Mouse (Mus musculus) myocyte (in vitro differentiated cells): ENCODE measurements around the gene Rbm14. TPM values are rescaled to one million over a fixed set of nuclear protein-coding genes. Genes with fewer than 3 reads are reported as not detected.

Source experiments
- H3K27me3 ChIP-seq: one replicate; pipeline ENCODE4 v1.6.1; 2011; ENCODE audit not compliant: control insufficient read depth, insufficient read depth, insufficient read length
- H3K36me3 ChIP-seq: one replicate; pipeline ENCODE4 v1.6.1; 2011; ENCODE audit not compliant: control insufficient read depth, insufficient read depth
- H3K4me2 ChIP-seq: one replicate; pipeline ENCODE4 v1.6.1; 2011; ENCODE audit warnings: low read depth, control low read depth
- H3K4me3 ChIP-seq: one replicate; pipeline ENCODE4 v1.5.1; 2011; ENCODE audit warnings: mild to moderate bottlenecking, control low read depth, moderate library complexity
- H3K79me2 ChIP-seq: one replicate; pipeline ENCODE4 v1.6.1; 2011; ENCODE audit not compliant: control insufficient read depth, insufficient read depth
- H3ac ChIP-seq: one replicate; pipeline ENCODE4 v1.6.1; 2011; ENCODE audit not compliant: control insufficient read depth, insufficient read length
- CEBPB ChIP-seq: IDR thresholded peaks from 2 replicates; pipeline ENCODE4 v1.6.1; 2011; ENCODE audit warnings: mild to moderate bottlenecking, moderate library complexity; ENCODE audit not compliant: poor library complexity, insufficient read depth, severe bottlenecking
- E2F4 ChIP-seq: IDR thresholded peaks from one replicate; pipeline ENCODE4 v1.6.1; 2011; ENCODE audit warnings: mild to moderate bottlenecking, control low read depth, moderate library complexity; ENCODE audit not compliant: insufficient read depth
- MAX ChIP-seq: IDR thresholded peaks from one replicate; pipeline ENCODE4 v1.6.1; 2011; ENCODE audit warnings: low read depth, mild to moderate bottlenecking, control low read depth
- MYOD1 ChIP-seq, 3 experiments: IDR thresholded peaks; one replicate each; pipeline ENCODE4 v1.6.1; 2011; ENCODE audit warnings: control low read depth in 2 of 3, low read depth in 2 of 3, mild to moderate bottlenecking in 2 of 3, moderate library complexity in 1 of 3; ENCODE audit not compliant: insufficient read length in 2 of 3, control insufficient read depth in 1 of 3
- MYOG ChIP-seq, 3 experiments: IDR thresholded peaks; one replicate each; pipeline ENCODE4 v1.6.1; 2011; ENCODE audit warnings: control low read depth in 2 of 3, low read depth in 2 of 3, mild to moderate bottlenecking in 2 of 3; ENCODE audit not compliant: insufficient read length in 2 of 3, control insufficient read depth in 1 of 3, insufficient read depth in 1 of 3
- POLR2A ChIP-seq: IDR thresholded peaks from one replicate; pipeline ENCODE4 v1.6.1; 2011; ENCODE audit warnings: low read depth, mild to moderate bottlenecking, control low read depth, moderate library complexity; ENCODE audit not compliant: insufficient read length
- POLR2AphosphoS2 ChIP-seq: IDR thresholded peaks from one replicate; pipeline ENCODE4 v1.6.1; 2011; ENCODE audit warnings: low read depth, control low read depth; ENCODE audit not compliant: insufficient read length
- REST ChIP-seq: IDR thresholded peaks from one replicate; pipeline ENCODE4 v1.6.1; 2011; ENCODE audit warnings: mild to moderate bottlenecking, control low read depth, moderate library complexity; ENCODE audit not compliant: insufficient read depth, insufficient read length
- SRF ChIP-seq: IDR thresholded peaks from one replicate; pipeline ENCODE4 v1.6.1; 2011; ENCODE audit warnings: low read depth; ENCODE audit not compliant: control insufficient read depth, insufficient read length
- TCF12 ChIP-seq: IDR thresholded peaks from one replicate; pipeline ENCODE4 v1.6.1; 2011; ENCODE audit warnings: mild to moderate bottlenecking, control low read depth; ENCODE audit not compliant: poor library complexity, insufficient read depth, severe bottlenecking
- TCF3 ChIP-seq: IDR thresholded peaks from one replicate; pipeline ENCODE4 v1.6.1; 2011; ENCODE audit warnings: low read depth, control low read depth; ENCODE audit not compliant: insufficient read length
- USF1 ChIP-seq: IDR thresholded peaks from one replicate; pipeline ENCODE4 v1.6.1; 2011; ENCODE audit warnings: low read depth, mild to moderate bottlenecking, control low read depth, moderate library complexity
- polyA plus RNA-seq: library from polyadenylated mRNA; unstranded; fragments of >200 nt; fragmentation: generic; extraction: Trizol; gene quantifications from one replicate; pipeline ENCODE4 v1.2.1, GENCODE M21; 2012; ENCODE audit warnings: missing spikeins

Gene Rbm14
- polyA plus RNA-seq, 1 experiment, result 46.8 TPM

DNA sequence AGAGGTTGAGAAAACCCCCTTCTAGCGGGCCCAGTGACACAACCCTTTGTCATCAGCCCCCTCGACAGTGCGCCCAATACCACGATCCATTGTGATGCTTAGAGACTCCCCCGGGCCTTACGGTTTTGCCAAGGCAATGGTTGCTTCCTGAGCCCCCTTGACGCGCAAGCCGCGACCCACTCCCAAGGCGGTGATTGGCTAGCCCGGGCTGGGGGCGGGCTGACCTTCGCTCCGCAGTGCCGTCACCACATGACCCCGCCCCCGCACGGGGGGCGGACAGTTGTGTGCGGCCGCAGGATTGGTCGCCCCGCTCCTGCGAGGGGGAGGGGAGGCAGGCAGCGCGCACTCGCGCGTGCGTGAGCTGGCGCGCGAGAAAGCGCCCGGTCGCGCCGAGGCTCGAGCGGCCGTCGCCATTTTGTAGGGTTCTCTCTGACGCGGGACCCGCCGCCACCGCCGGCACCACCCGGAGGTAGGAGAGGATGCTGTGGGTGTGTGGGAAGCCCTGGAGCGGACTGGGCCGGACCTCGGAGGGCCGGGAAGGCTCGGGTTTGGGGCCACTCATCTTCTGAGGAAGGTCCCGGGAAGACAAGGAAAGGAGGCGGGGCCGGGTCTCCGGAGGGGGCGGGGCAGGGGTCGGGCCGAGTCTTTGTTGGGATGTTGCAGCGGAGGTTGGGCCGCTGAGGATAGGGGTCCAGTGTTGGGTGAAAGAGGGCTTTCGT, 55.1 kb downstream of the Rbm14 start, which contains the start of gene Rbm4b:
Gene Rbm4b, plus strand, starts transcription at position 305 of the 719 bp plus-strand sequence.
- H3K27me3 ChIP-seq, result no peaks in the 10 kb centered on the region
- TF ChIP-seq MAX (no peak), CEBPB (no peak), TCF12 (no peak), USF1 (no peak), MYOD1 (IDR thresholded peaks at IDR 0.05; ENCODE audit: control insufficient read depth in 1 of 3, insufficient read length in 2 of 3, low read depth in 2 of 3) (peak in 1 of 3 experiments; percentile 16), POLR2A (peak; percentile 72), POLR2AphosphoS2 (peak; percentile 74), SRF (peak; percentile 30), TCF3 (no peak), REST (no peak), E2F4 (no peak), MYOG (IDR thresholded peaks at IDR 0.05; ENCODE audit: control insufficient read depth in 1 of 3, insufficient read depth in 1 of 3, insufficient read length in 2 of 3, low read depth in 2 of 3) (peak in 1 of 3 experiments; percentile 58)
- H3K4me3 ChIP-seq, result peak within 1 kb of the TSS; percentile 60
- H3K79me2 ChIP-seq, result peaks cover 34% of the 10 kb centered on the region
- H3K36me3 ChIP-seq, result peaks cover under 1% of the 10 kb centered on the region
- peak within 1 kb of the TSS; percentile 31 for H3ac ChIP-seq
- H3K4me2 ChIP-seq, result peak within 1 kb of the TSS; percentile 95

- H3K79me2 ChIP-seq, result peaks cover 28% of the 10 kb centered on the region
- no peaks in the 10 kb centered on the region for H3K36me3 ChIP-seq
- H3K4me3 ChIP-seq, result peak overlapping the region; percentile 60
- peak overlapping the region; percentile 31 for H3ac ChIP-seq
- no peaks in the 10 kb centered on the region for H3K27me3 ChIP-seq
- H3K4me2 ChIP-seq, result peak overlapping the region; percentile 95
- TF ChIP-seq CEBPB, result no peak
- peak; percentile 92 for TF ChIP-seq POLR2AphosphoS2
These were observed 55.8 kb downstream of the Rbm14 start for GRCm38 (mm10) chr19:4755565-4756192.

Other genes with a start within 250 kb of the Rbm14 start
- 22.0 TPM for gene Lrfn4, start 196.0 kb downstream of the Rbm14 start, polyA plus RNA-seq
- gene Rce1, start 186.0 kb downstream of the Rbm14 start, polyA plus RNA-seq, result 43.8 TPM
- gene Gm960, start 113.0 kb downstream of the Rbm14 start, polyA plus RNA-seq, result 0.90 TPM
- 0.56 TPM for gene Sptbn2, start 100.5 kb downstream of the Rbm14 start, polyA plus RNA-seq
- gene Rbm4b, start 55.1 kb downstream of the Rbm14 start, polyA plus RNA-seq, result 4.8 TPM
- 66.4 TPM for gene Rbm4, start 17.7 kb downstream of the Rbm14 start, polyA plus RNA-seq
- gene Gm21992, start within 50 bp of the Rbm14 start, polyA plus RNA-seq, result 8.1 TPM
- 40.4 TPM for gene Ccs, start 27.7 kb upstream of the Rbm14 start, polyA plus RNA-seq
- gene Ccdc87, start 27.7 kb upstream of the Rbm14 start, polyA plus RNA-seq, result 0.04 TPM
- gene Ctsf, start 43.5 kb upstream of the Rbm14 start, polyA plus RNA-seq, result 6.6 TPM
- 418 TPM for gene Actn3, start 66.3 kb upstream of the Rbm14 start, polyA plus RNA-seq
- 9.3 TPM for gene Zdhhc24, start 67.0 kb upstream of the Rbm14 start, polyA plus RNA-seq
- 3.6 TPM for gene Bbs1, start 95.0 kb upstream of the Rbm14 start, polyA plus RNA-seq
- gene Dpp3, start 116.7 kb upstream of the Rbm14 start, polyA plus RNA-seq, result 71.6 TPM
- 0.49 TPM for gene Peli3, start 131.5 kb upstream of the Rbm14 start, polyA plus RNA-seq
- 62.6 TPM for gene Mrpl11, start 150.5 kb upstream of the Rbm14 start, polyA plus RNA-seq
- 0.02 TPM for gene Npas4, start 178.7 kb upstream of the Rbm14 start, polyA plus RNA-seq
- gene Slc29a2, start 212.2 kb upstream of the Rbm14 start, polyA plus RNA-seq, result 8.7 TPM
- gene B4gat1, start 227.2 kb upstream of the Rbm14 start, polyA plus RNA-seq, result 46.7 TPM
- gene AC124502.3, start 227.3 kb upstream of the Rbm14 start, polyA plus RNA-seq, result 1.6 TPM
- 45.8 TPM for gene Brms1, start 229.7 kb upstream of the Rbm14 start, polyA plus RNA-seq
- gene Rin1, start 238.8 kb upstream of the Rbm14 start, polyA plus RNA-seq, result 63.9 TPM